Mouse (Mus musculus): ENCODE measurements around the gene Sema6d. TPM values are rescaled to one million over a fixed set of nuclear protein-coding genes. Genes with fewer than 3 reads are reported as not detected.

The Sema6d gene
- polyA plus RNA-seq, 1 experiment = 5.6 TPM

DNA sequence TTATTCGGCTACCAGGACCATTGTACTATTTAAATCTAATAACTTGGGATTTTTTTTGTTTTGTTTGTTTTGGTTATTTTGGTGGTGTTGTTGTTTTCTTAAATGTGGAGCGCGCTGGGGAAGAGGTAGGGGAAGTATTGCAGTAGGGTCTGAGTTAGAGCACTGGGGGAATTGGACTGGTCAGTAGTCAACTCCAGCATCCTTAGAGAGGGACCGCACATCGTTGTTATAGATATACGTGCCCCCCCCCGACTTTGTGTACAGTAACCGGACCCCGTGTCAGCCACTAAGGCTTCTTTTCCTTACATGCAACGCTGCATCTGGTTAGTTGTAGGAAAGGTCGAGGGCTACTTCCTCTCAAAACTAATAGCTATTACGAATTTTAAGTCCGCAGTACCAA is 521.5 kb downstream of the Sema6d start:
- 0 out of 2 replicates have a peak, but pooled peaks cover 2% of the 10 kb centered on the region for H3K4me1 ChIP-seq (ENCODE audit: control insufficient read depth, insufficient read depth, low read length)
- H3K27me3 ChIP-seq (replicated peaks; ENCODE audit: control insufficient read depth, insufficient read depth, low read length) = no peaks in the 10 kb centered on the region; the same call in 1 of the 2 replicates
- no peak for DNase-seq
- peak overlapping the region; percentile 66 for H3K4me3 ChIP-seq (ENCODE audit: insufficient read depth, low read depth, low read length)
- TF ChIP-seq POLR2A (IDR thresholded peaks at IDR 0.05; ENCODE audit: low read depth, low read length) (no peak), CTCF (conservative IDR thresholded peaks at IDR 0.05; ENCODE audit: insufficient read depth, insufficient read length, low read depth, low read length) (no peak)
- H3K36me3 ChIP-seq (ENCODE audit: control insufficient read depth, insufficient read depth, low read length) = no peaks in the 10 kb centered on the region
- 24% methylated on average over 13 of the region's 13 CpGs for WGBS
- 0 out of 2 replicates have a peak overlapping the region, but pooled peaks have one; percentile 5 for H3K27ac ChIP-seq (ENCODE audit: insufficient read depth, low read depth, low read length)

DNA sequence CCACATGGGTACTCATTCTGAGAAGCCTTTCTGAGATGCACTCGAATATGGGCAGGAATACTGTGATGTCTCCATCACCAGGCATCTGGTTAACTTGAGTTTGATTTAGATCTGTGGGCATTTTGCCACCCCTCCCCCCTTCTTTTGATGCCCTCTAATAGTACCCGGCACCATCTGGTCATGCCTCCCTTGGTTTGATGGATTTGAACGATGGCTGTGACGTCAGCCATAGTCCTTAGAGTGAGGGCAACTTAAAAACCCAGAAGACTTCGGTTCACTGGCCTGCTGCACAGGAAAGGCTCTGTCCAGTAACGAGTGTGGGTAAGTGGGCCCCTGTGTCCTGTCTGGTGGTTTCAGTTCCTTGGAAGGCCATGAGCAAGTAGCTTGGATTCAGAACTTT is 522.5 kb downstream of the Sema6d start:
- no peaks in the 10 kb centered on the region; the same call in 1 of the 2 replicates for H3K27me3 ChIP-seq (replicated peaks; ENCODE audit: control insufficient read depth, insufficient read depth, low read length)
- 0 out of 2 replicates have a peak, but pooled peaks cover 2% of the 10 kb centered on the region for H3K4me1 ChIP-seq (ENCODE audit: control insufficient read depth, insufficient read depth, low read length)
- H3K4me3 ChIP-seq (ENCODE audit: insufficient read depth, low read depth, low read length) = peak overlapping the region; percentile 52
- no peak for DNase-seq
- WGBS = 36% methylated on average over 6 of the region's 6 CpGs
- TF ChIP-seq POLR2A (IDR thresholded peaks at IDR 0.05; ENCODE audit: low read depth, low read length) (no peak), CTCF (conservative IDR thresholded peaks at IDR 0.05; ENCODE audit: insufficient read depth, insufficient read length, low read depth, low read length) (no peak)
- H3K27ac ChIP-seq (ENCODE audit: insufficient read depth, low read depth, low read length) = no peak overlapping the region
- H3K36me3 ChIP-seq (ENCODE audit: control insufficient read depth, insufficient read depth, low read length) = no peaks in the 10 kb centered on the region

DNA sequence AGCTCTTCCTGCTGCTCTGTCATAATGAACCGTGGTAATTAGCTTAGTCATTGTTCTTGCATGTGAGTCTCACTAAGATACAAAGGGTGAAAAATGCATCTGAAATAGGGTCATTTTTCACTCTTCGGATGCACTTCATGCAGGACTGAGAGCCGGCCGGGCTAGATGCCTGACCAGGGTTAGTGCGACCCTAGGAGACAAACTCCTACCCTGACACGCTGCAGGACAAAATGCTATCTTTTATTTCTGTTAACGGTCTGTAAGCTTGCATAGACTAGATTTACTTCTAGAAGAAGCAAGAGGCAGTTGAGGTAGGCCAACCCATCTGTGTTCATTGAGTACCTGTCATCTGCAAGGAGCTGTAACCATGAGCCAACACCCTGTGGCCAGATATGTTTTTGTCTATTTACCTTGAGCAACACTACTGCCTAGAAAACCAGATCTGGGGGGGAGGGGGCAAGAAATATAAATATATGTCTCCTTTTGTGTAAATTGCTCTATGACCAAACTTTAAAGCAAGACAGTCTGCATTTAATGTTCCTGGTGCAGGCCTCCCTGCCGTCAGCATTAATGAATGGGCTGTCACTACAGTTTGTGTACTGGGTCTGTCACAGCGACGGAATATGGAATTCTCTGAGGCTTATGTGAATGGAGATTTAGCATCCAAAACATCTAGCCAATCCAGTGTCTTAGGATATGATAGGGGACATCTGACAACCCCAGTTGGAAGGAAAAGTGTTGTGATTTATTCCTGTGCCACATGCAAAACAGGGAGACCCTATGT is 523.1 kb downstream of the Sema6d start:
- no peak overlapping the region for H3K27ac ChIP-seq (ENCODE audit: insufficient read depth, low read depth, low read length)
- WGBS = 67% methylated on average over 10 of the region's 10 CpGs
- H3K4me1 ChIP-seq (ENCODE audit: control insufficient read depth, insufficient read depth, low read length) = 0 out of 2 replicates have a peak, but pooled peaks cover 2% of the 10 kb centered on the region
- no peak for DNase-seq
- H3K36me3 ChIP-seq (ENCODE audit: control insufficient read depth, insufficient read depth, low read length) = no peaks in the 10 kb centered on the region
- peak overlapping the region; percentile 5 for H3K4me3 ChIP-seq (ENCODE audit: insufficient read depth, low read depth, low read length)
- TF ChIP-seq POLR2A (IDR thresholded peaks at IDR 0.05; ENCODE audit: low read depth, low read length) (no peak), CTCF (conservative IDR thresholded peaks at IDR 0.05; ENCODE audit: insufficient read depth, insufficient read length, low read depth, low read length) (no peak)
- no peaks in the 10 kb centered on the region; the same call in 1 of the 2 replicates for H3K27me3 ChIP-seq (replicated peaks; ENCODE audit: control insufficient read depth, insufficient read depth, low read length)

DNA sequence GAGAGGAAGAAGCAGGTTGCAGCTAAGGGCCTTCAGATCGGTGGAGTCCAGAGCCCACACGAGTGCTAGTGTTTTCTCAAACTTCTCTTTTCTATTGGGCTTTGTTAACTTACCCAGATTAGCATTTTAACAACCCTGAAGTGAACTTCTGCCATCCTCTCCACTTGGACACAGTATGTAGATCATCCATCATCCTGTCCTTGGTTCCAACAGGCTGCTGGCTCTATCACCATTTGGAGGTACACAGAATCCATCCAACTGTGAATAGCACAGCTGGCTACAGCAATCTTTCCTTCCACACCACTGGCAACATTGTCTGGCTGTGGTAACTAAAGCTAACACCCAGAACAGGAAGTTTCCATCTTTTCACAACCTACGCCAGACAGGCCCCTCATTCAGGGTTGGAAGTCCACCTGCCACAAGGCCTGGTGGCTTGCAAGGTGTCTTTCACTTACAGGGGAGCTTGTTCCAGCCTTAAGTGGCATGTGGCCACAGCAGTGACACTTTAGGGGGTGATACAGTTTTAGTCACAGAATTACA is 524.0 kb downstream of the Sema6d start:
- Histone ChIP-seq H3K4me3 (ENCODE audit: insufficient read depth, low read depth, low read length) (no peak overlapping the region), H3K36me3 (ENCODE audit: control insufficient read depth, insufficient read depth, low read length) (no peaks in the 10 kb centered on the region), H3K4me1 (ENCODE audit: control insufficient read depth, insufficient read depth, low read length) (0 out of 2 replicates have a peak, but pooled peaks cover 2% of the 10 kb centered on the region), H3K27ac (ENCODE audit: insufficient read depth, low read depth, low read length) (no peak overlapping the region), H3K27me3 (replicated peaks; ENCODE audit: control insufficient read depth, insufficient read depth, low read length) (no peaks in the 10 kb centered on the region; the same call in 1 of the 2 replicates)
- no peak for TF ChIP-seq POLR2A (IDR thresholded peaks at IDR 0.05; ENCODE audit: low read depth, low read length)
- TF ChIP-seq CTCF (conservative IDR thresholded peaks at IDR 0.05; ENCODE audit: insufficient read depth, insufficient read length, low read depth, low read length) = no peak
- DNase-seq = no peak
- WGBS = 58% methylated on average over 3 of the region's 3 CpGs

DNA sequence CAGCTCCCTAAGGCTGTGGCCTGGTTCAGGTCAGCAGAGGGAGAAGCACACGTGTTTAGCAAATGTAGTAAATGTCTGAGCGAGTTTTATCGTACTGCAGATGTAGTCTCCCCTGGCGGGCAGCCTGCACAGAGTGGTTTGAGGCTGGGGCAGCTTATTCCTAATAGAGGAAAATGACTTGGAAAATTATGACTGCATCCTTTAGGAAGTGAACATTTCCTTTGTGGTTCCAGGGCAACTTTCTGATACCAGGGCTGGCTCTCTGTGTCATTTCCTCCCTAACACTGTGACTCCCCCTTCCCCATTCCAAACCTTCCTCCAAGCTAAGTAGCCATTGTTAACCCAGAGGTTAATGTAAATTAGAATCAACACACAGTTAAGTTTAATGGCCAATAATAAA is 527.0 kb downstream of the Sema6d start:
- no peaks in the 10 kb centered on the region for H3K36me3 ChIP-seq (ENCODE audit: control insufficient read depth, insufficient read depth, low read length)
- DNase-seq = peak; percentile 43
- H3K4me3 ChIP-seq (ENCODE audit: insufficient read depth, low read depth, low read length) = no peak overlapping the region
- 0 out of 2 replicates have a peak, but pooled peaks cover 5% of the 10 kb centered on the region for H3K4me1 ChIP-seq (ENCODE audit: control insufficient read depth, insufficient read depth, low read length)
- TF ChIP-seq CTCF (conservative IDR thresholded peaks at IDR 0.05; ENCODE audit: insufficient read depth, insufficient read length, low read depth, low read length) (no peak), POLR2A (IDR thresholded peaks at IDR 0.05; ENCODE audit: low read depth, low read length) (no peak)
- H3K27me3 ChIP-seq (replicated peaks; ENCODE audit: control insufficient read depth, insufficient read depth, low read length) = no peaks in the 10 kb centered on the region
- WGBS = 50% methylated on average over 4 of the region's 4 CpGs
- no peak overlapping the region for H3K27ac ChIP-seq (ENCODE audit: insufficient read depth, low read depth, low read length)

DNA sequence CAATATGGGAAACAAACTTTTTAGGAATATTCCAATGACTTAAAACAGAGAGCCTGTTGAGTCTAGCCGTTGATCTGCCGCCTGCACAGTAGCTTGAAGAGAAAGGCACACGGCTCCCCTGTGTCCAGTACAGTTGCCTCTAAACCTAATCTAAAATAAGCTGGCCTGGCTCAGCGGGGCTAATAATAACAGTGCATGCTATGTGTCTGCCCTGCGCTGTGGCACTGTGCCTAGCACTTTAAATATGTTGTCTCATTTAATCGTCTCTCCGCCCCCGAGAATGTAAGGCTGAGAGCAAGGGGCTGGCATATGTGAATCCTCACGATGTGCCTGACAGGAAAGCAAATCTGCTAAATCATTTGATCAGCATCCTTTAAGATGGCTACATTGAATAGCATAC is 527.7 kb downstream of the Sema6d start:
- no peak for DNase-seq
- Histone ChIP-seq H3K27me3 (replicated peaks; ENCODE audit: control insufficient read depth, insufficient read depth, low read length) (no peaks in the 10 kb centered on the region), H3K27ac (ENCODE audit: insufficient read depth, low read depth, low read length) (no peak overlapping the region), H3K4me3 (ENCODE audit: insufficient read depth, low read depth, low read length) (no peak overlapping the region), H3K4me1 (ENCODE audit: control insufficient read depth, insufficient read depth, low read length) (0 out of 2 replicates have a peak, but pooled peaks cover 5% of the 10 kb centered on the region), H3K36me3 (ENCODE audit: control insufficient read depth, insufficient read depth, low read length) (no peaks in the 10 kb centered on the region)
- TF ChIP-seq CTCF (conservative IDR thresholded peaks at IDR 0.05; ENCODE audit: insufficient read depth, insufficient read length, low read depth, low read length) = no peak
- no peak for TF ChIP-seq POLR2A (IDR thresholded peaks at IDR 0.05; ENCODE audit: low read depth, low read length)
- WGBS = 67% methylated on average over 9 of the region's 9 CpGs

DNA sequence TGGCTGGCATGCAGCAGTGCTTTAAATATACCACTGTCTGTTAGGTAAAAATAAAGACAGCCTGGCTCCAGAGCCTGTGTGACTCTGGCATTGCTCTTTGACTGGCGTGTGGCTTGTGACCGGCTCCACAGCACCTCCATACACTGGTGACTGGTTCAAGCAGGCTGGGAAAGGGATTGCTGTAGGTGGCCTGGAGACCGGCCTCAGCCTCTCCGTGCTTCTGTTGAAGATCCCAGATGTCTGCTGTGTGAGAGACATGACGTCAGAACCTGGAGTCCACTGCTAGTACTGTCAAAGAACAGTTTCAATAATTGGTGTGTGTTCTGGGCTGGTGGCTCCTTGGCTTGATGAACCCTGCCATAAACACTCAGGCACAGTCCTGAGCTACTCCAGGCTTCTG is 528.3 kb downstream of the Sema6d start:
- DNase-seq = no peak
- H3K27me3 ChIP-seq (replicated peaks; ENCODE audit: control insufficient read depth, insufficient read depth, low read length) = no peaks in the 10 kb centered on the region
- no peaks in the 10 kb centered on the region for H3K36me3 ChIP-seq (ENCODE audit: control insufficient read depth, insufficient read depth, low read length)
- H3K27ac ChIP-seq (ENCODE audit: insufficient read depth, low read depth, low read length) = no peak overlapping the region
- 74% methylated on average over 5 of the region's 5 CpGs for WGBS
- TF ChIP-seq POLR2A (IDR thresholded peaks at IDR 0.05; ENCODE audit: low read depth, low read length) = no peak
- TF ChIP-seq CTCF (conservative IDR thresholded peaks at IDR 0.05; ENCODE audit: insufficient read depth, insufficient read length, low read depth, low read length) = no peak
- H3K4me1 ChIP-seq (ENCODE audit: control insufficient read depth, insufficient read depth, low read length) = 0 out of 2 replicates have a peak, but pooled peaks cover 5% of the 10 kb centered on the region
- H3K4me3 ChIP-seq (ENCODE audit: insufficient read depth, low read depth, low read length) = no peak overlapping the region
